In the genomic region with DNA sequence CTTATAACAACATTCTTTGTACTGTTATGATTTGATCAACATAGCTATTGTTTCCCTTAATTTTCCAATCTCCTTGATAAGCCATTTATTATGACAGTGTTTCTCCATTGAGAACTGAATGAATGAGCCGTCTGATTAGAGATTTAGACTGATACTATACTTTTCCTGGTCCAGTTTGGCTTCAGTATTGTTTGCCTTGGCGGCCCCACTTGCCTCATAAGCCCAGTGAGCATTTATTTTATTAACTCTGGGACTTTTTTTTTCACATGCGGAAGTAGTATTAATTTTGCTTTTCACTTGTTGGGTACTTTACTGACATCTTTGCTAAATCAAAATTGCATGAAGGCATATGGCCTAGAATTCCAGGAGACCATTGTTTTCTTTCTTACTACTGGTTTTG, we compare ENCODE assay signal across 12 mouse cellular contexts.
"Had no signal": no experiment of that assay in that cellular context is flagged by ENCODE, and none has a peak within 500 bp of the region (broad histone marks: within the 10 kb centered on the region; RNA-seq: fewer than 3 reads in every experiment).

No protein-coding gene starts in this region.

- ATAC-seq: hindbrain, postnatal 0 days; intestine, embryonic 16.5 days; liver, postnatal 0 days had no signal

- DNase-seq: gastrocnemius, postnatal 14 days; gastrocnemius, postnatal 36 days; heart, adult 11 months; heart, adult 2 months; heart, postnatal 14 days; heart, postnatal 36 days; layer of hippocampus, adult 9-11 months; liver; liver, embryonic 13.5 days; liver, postnatal 0 days had no signal
